Mouse (Mus musculus): ENCODE measurements around the gene Fam181b. TPM values are rescaled to one million over a fixed set of nuclear protein-coding genes. Genes with fewer than 3 reads are reported as not detected.
A peak's percentile ranks its signal among the peaks of the same experiment; 100 is the strongest.

Gene Fam181b
- total RNA-seq (2021) (1 to 10 TPM; 1.4 to 6.3 TPM), polyA plus RNA-seq (2012; rRNA removed) (10.8 and 19.8 TPM in 2 replicates)
- long read RNA-seq, transcript Fam181b-201 (1 exons, 2,003 nt), result major isoform, 17 of 17 reads
- long read RNA-seq, partial matches to known transcripts, result 0 of 17 reads
- long read RNA-seq, other reads (novel, unspliced or antisense), result 0 of 17 reads

- DNase-seq, result peak; percentile 89
Observed at GRCm38 (mm10) chr7:93079785-93080730, at the start of gene Fam181b. Gene Fam181b (plus strand): TSS chr7:93079865.

GRCm38 (mm10) chr7:93037763-93038471, 41.7 kb upstream of the Fam181b start:
- no peak for DNase-seq

DNA sequence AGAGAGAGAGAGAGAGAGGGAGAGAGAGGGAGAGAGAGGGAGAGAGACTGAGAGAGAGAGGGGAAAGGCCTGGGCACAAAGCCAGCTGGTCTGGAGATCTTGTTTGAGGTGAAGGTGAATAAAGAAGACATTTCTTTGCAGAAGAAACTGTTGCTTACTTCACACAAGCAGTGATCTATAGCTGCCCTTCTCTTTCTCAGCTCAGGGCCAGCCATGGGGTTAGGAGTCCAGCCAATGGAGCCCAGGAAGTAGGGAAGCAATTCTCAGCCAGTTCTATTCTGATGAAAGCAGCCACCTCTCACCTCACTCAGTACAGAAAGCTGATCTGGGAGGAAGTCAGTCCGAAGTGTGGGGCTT, 41.2 kb upstream of the Fam181b start:
- no peak for DNase-seq

- no peak for DNase-seq
Observed at GRCm38 (mm10) chr7:93039542-93039941, 40.1 kb upstream of the Fam181b start.

- no peak for DNase-seq
Observed at GRCm38 (mm10) chr7:93044359-93044758, 35.3 kb upstream of the Fam181b start.

DNA sequence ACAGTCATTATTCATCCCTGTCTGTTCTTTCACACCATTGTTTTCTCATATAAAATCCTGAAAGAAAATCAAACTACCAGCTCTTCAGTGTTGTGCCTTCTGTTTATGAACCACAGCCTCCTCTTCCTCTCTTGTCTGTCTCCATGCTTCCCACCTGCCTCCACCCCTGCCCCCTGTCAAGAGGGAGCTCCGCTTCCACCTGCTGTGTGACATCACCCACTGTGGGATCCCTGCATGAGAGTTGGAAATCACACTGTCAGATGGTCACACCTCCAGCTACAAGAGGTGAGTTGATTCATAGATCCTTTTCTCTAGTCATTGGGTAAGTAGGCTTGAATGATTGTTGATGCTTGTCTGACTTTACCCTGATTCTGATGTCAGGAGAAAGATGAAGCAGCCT, 34.9 kb upstream of the Fam181b start:
- DNase-seq, result no peak

GRCm38 (mm10) chr7:93060831-93061230, 18.8 kb upstream of the Fam181b start:
- no peak for DNase-seq

- no peak for DNase-seq
Observed at GRCm38 (mm10) chr7:93061747-93062146, 17.9 kb upstream of the Fam181b start.

DNA sequence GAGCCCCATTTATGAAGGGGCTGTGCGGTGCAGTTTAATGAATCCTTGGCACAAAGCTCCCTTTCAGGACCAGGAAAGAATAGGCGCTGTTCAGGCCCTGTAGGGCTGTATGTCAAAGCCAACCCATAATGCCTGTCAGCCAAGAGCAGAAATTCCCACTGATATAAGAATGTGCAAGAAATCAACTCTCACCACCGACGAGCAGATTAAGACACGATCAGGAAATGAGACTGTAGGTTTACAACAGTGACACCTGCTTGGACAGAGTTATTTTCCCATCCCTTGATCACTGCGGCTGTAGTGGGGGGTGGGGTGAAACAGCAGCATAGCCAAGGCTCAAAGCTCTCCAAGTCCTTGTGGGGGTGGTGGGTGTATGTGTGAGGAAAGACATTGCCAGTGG, 17.5 kb upstream of the Fam181b start:
- no peak for DNase-seq

- DNase-seq, result no peak
Observed at GRCm38 (mm10) chr7:93067464-93068015, 12.1 kb upstream of the Fam181b start.

DNA sequence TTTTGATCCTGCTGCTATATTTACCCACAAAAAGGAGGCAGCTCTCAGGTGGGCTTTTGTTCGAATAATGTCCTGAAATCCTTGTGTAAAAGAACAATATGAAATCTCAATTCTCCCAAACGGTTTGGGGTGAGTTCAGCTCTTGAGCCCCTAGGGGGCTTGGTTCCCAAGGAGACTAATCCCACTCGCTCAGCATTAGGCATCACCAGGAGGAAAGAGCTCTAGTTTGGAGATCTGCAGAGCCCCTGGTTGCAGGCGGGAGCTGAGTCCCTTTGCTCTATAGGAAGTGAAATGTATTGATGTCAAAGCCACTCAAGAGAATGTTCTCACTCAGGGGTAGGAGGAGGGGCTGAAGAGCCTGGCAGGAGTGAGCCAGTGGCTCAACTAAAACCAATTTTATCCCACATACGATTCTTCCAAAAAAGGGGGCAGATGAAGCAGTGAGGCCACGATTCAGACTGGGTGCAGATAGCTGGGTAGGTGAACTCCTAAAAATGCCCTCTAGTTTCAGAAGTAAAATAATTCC, 3.2 kb upstream of the Fam181b start:
- DNase-seq, result no peak

DNA sequence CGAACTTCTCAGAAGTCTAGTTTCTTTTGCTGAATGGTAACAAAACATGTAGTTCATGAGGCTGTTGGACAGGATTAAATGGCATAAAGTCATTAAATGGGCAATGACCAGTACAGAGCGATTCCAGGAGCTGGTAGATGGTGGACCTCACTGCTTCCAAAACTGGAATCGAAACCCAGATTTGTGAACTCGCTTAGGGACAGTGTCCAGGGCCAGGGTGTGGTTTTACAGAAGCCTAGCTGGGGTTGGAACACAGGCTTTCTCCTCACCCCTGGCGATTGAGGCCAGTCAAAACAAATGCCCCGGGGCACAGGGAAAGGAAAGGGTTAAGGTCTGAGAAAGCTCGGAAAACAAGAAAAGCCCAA, 263 bp upstream of the Fam181b start:
- no peak for DNase-seq

DNA sequence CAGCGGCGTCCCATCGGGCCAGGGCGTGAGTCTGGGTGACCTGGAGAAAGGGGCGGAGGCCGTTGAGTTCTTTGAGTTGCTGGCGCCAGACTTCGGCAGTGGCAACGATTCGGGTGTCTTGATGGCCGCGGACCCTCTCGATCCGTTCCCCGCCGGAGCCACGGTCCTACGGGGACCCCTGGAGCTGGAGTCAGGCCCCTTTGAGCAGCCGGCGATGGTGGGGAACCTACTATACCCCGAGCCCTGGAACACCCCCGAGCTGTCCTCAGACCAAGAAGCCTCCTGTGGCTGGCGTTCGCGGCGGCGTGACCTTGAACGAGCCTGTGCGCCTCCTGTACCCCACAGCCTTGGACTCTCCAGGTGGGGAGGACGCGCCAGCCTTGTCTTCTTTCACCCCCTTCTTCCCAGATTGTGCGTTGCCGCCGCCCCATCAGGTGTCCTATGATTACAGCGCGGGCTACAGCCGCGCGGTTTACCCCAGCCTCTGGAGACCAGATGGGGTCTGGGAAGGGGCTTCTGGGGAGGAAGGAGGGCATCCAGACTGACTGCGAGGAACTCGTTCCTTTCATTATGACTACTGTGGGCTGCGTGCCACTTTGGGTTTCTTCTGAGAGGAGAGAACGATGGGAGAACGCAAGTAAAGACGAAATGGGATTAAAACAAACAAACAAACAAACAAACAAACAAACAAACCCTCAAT, 1.2 kb downstream of the Fam181b start:
- no peak for DNase-seq

DNA sequence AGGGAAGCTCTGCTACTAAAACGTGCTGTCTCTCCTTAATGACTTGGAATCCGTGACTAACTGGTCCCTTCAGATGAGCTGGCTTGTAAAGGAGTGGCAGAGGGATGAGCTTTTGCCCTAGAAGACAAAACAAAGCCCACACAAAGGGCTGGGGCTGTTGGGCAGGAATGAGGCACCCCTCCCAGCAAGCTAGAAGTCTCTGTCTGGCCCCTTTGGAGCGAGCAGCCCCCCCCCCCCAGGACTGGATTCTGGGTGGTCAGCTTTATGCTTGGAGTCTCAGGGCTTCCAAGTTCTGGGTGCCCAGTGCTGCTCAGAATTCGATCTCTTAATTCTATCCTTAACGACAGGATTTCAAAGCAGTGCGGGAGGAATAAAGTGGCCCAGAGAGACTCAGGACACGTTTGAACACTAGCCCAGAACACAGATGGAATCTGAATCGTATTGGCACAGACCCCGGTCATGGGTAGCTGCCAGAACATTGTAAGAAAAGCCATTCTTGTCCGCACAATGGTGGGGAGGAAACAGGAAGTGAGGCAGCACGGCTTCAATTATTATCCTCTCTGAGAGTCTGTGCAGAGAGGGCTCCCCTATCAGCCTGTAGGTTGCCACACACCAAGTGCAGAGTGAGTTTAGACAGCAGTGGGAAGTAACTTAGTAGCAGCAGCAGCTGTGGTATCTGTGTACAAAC, 13.8 kb downstream of the Fam181b start:
- DNase-seq, result peak; percentile 8

DNA sequence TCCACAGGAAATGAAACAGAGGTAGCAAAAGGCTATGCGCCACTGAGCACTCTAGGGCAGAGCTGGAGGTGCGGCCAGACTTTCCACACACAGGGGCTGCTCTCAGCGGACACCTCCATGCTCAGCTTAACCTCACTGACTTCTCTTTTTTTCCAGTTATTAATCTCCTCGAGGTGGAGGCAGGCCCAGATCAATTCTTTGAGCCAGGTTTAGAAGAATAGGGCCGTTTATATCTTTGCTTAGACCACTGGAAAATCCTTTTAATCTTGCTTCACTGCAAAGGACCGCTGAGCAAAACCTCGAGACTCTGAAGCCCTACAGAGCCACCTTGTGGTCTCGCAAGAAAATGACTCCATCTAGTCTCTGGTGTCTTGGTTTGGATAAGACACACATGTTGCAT, 15.8 kb downstream of the Fam181b start:
- peak; percentile 46 for DNase-seq

- DNase-seq, result no peak
Observed at GRCm38 (mm10) chr7:93104776-93105340, 25.2 kb downstream of the Fam181b start.

DNA sequence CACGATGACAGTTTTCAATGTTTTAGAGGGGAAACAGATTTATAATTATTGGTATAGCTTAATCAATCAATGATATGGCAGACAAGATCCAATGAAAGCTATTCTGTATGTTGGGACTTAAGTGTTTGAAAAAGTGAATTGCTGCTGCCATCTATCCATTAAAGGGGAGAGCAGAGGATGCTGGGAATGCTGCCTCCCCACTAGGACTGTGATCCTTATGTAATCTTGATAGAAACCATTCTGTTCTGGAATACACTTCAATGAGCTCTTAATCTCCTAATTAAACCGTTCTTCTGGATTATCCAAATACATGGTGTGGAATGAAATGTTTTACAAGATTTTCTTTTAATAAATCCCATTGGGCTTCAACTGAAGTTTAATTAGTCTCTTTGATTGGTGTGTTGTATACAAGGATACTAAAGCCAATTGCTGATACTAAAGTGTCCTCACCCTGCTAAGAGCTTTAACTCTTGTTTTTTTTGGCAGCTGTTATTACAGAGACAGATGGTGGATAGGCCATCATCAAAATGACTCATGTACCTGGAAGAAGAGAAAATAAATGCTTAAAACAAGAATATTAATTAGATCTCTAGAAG, 30.8 kb downstream of the Fam181b start:
- no peak for DNase-seq

- no peak for DNase-seq
Observed at GRCm38 (mm10) chr7:93111056-93111455, 31.4 kb downstream of the Fam181b start.

DNA sequence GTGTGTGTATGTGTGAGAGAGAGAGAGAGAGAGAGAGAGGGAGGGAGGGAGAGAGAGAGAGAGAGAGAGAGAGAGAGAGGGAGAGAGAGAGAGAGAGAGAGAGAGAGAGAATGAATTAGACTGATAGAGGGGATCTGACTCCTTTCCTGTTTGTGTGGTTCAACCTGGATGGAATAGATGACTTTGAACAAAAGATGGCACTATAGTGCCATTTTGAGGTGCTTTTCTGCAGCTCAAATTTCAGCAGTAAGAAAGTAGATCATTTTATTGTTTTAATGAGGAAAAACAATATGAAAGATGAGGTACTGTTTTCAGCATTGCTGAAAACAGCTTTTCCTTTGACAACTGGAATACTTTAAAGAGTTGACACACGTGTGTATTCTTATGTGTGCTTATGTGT, 37.9 kb downstream of the Fam181b start:
- DNase-seq, result no peak

- no peak for DNase-seq
Observed at GRCm38 (mm10) chr7:93123936-93124335, 44.3 kb downstream of the Fam181b start.
